Mouse (Mus musculus) spleen, adult 18-20 months (tissue): ENCODE data around the gene Wdr83os.
A peak's percentile ranks its signal among the peaks of the same experiment; 100 is the strongest.
"Not testable (repeated sequence)": the region's sequence is repeated elsewhere in the genome, so short reads cannot be mapped to it uniquely, and the experiment has no call there.

Experiments
- DNase-seq, 2 experiments: peaks; one replicate each; pipeline ENCODE4 v3.0.0; 2022; ENCODE audit warnings: mixed read lengths in 2 of 2

The Wdr83os gene

DNA sequence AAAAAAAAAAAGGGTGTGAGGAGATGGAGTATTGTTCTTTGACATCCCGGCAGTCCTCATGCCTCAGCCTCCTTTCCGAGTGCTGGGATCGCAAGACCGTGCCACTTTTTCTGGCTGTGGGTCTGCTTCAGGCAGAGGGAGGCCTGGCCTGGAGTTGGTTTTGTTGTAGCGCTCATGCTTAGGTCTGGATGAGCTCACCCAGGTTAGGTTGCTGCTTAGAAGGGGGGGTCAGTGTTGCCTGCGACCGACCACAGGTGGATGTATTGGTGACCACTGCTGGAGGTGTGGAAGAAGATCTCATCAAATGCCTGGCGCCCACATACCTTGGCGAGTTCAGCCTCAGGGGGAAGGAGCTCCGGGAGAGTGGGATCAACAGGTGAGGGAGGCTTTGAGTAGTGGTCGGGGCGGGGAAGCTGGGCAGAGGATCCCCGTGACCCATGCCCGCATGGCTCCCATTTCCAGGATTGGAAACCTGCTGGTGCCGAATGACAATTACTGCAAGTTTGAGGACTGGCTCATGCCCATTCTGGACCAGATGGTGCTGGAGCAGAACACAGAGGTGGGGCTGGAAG is 7.4 kb upstream of the Wdr83os start:
- DNase-seq = no peak

GRCm38 (mm10) chr8:85074167-85074566 is 6.4 kb upstream of the Wdr83os start:
- DNase-seq = no peak

DNA sequence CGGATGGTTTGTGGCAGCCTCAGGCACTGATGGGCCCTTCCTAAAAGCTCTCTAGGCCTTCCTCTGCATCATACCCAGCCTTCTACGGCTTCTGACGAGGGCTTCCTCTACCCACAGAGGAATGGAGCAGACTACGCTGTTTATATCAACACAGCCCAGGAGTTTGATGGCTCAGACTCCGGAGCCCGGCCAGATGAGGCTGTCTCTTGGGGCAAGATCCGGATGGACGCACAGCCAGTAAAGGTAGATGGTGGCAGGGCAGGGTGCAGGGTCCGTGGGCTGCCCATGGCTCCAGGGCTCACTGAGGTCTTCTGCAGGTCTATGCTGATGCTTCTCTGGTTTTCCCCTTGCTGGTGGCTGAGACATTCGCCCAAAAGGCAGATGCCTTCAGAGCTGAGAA is 5.9 kb upstream of the Wdr83os start:
- no peak for DNase-seq

- DNase-seq = no peak
Measured at GRCm38 (mm10) chr8:85076001-85076400, 4.5 kb upstream of the Wdr83os start.

DNA sequence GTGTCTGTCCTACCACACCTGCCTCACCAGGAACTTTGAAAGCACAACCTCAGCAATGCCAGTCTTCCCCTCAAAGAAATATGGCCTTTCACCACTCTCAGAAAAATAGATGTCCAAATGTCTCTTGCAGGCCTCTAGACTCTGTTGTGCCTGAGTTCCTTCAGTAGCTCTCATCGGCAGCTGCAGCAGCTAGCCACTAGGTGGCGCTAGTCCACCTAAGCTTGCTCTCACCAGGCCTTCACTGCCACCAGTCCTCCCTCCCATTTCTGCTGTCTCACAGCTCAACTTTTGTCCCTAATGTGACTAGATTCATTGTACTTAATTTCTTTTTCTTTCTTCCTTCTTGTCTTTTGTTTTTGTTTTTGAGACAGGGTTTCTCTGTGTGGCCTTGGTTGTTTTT is 3.5 kb upstream of the Wdr83os start:
- peak; percentile 58 to 67 for DNase-seq

GRCm38 (mm10) chr8:85080214-85080531 is 367 bp upstream of the Wdr83os start:
- DNase-seq = no peak

DNA sequence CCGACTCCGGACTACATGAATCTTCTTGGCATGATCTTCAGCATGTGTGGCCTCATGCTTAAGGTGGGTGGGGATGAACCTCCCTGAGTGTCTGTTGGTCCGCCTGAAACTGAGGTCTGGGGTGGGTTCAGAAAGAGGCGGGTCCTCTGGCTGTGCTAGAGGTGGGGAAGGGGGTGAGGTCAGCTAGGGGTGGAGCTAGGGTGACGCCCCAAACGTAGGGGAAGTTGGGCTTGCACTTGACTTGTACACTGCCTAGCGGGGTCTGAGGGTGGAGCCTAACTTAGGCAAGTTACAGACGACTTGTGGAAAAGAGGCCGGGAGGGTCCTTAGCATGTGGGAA is 646 bp downstream of the Wdr83os start, which contains the start of gene Wdr83:
Gene Wdr83, minus strand, starts transcription at position 91 of the 340 bp plus-strand sequence.
- peak in 1 of 2 experiments; percentile 69 for DNase-seq

DNA sequence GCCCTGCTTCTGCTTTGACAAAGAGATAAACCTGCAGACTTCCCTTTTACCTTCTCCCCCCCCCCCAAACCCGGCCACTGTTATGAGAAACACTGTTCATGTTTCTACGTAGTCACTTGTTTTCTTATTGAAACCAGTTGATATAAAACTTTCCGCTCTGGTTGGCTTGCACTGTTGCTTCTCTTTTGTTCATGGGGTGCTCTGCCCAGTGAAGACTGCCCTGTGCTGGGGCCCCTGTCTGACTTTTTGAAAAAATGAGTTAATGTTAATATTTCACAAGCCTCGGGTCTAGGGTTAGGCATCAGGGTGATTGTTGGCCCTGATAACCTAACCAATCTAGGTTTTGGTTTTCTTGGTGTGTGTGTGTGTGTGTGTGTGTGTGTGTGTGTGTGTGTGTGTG is 1.6 kb downstream of the Wdr83os start:
- not testable (repeated sequence) for DNase-seq

DNA sequence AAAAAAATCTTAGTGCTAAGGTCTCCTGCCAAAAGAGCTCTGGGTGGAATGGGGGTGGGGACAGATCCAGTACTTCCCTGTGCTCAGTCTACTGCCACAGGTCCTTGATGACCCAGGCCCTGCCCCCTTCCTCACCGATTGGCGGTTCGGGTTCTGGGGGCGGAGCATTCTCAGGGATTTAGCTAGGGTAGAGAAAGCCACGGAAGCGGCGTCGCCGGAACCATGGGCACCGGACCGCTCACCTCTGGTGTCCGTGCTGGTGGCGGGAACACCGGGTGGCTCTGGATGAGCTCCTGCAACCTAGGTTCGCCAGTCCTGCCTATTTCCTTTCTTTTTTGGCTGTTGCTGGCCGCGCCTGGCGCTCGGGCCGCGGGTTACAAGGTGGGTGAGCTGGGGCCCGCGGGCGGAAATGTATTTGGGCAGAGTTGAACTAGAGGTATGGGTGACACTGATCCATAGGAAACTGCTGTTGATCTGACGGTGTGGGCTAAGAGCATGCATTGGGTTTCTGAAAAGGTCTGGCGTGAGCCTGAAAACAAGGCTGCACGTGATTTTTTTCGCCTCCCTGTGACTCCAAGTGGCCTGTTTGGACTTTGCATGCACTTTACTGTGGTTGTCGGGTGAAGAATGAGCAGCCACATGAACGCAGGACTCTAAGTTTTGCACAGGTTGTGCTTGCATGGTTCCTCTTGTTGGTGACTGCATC is 2.7 kb downstream of the Wdr83os start, which contains the start of gene Man2b1:
Gene Man2b1, plus strand, starts transcription at position 163 of the 706 bp plus-strand sequence.
- DNase-seq = peak; percentile 82 to 84

- peak; percentile 32 to 36 for DNase-seq
Measured at GRCm38 (mm10) chr8:85084633-85085032, 4.1 kb downstream of the Wdr83os start.

DNA sequence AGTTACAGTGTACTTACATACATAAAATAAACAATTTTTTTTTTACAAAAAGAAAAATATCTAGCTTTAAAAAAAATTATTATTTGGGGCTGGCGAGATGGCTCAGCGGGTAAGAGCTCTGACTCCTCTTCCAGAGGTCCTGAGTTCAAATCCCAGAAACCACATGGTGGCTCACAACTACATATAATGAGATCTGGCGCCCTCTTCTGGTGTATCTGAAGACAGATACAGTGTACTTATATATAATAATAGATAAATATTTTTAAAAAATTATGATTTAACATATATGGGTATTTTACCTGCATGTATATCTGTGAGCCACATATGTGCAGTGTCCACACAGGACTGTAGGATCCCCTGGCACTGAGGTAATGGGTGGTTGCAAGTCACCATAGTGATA is 5.7 kb downstream of the Wdr83os start:
- DNase-seq = no peak

DNA sequence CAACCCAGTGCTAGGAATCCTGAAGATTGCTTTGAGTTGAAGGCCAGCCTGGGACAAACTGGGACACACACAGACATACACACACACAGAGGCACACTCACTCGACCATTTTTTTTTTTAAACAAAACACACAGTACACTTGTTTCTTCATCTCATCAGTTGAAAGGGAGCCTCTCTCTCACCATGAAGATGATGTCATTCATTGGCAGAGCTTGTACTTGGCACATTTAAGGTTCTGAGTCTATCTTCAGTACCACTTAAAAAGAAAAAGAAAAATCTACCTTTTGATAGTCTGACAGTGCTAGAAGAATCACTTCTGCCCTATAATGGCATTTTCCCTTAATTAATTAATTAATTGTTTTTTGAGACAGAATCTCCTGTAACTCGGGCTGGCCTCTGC is 8.2 kb downstream of the Wdr83os start:
- no peak for DNase-seq

DNA sequence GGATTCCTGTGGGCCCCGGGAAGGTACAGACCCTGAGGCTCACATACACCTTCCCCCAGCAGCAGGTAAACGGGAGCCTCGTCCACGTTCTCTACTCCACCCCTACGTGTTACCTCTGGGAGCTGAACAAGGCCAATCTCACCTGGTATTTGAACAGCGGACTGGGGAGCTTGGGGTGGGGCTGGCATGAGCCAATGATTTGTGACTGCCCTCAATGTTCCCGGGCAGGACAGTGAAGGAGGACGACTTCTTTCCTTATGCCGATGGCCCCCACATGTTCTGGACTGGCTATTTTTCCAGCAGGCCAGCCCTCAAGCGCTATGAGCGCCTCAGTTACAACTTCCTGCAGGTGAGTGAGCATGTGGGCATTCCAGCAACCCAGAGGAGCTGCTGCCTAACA is 10.3 kb downstream of the Wdr83os start:
- DNase-seq = peak in 1 of 2 experiments; percentile 0

GRCm38 (mm10) chr8:85091526-85092090 is 11.1 kb downstream of the Wdr83os start:
- peak in 1 of 2 experiments; percentile 0 for DNase-seq

GRCm38 (mm10) chr8:85095051-85095450 is 14.5 kb downstream of the Wdr83os start:
- no peak for DNase-seq

GRCm38 (mm10) chr8:85095566-85095965 is 15.0 kb downstream of the Wdr83os start:
- no peak for DNase-seq

- DNase-seq = no peak
Measured at GRCm38 (mm10) chr8:85096196-85096595, 15.7 kb downstream of the Wdr83os start.

GRCm38 (mm10) chr8:85096850-85097249 is 16.3 kb downstream of the Wdr83os start:
- DNase-seq = no peak

GRCm38 (mm10) chr8:85100076-85100665 is 19.6 kb downstream of the Wdr83os start:
- no peak for DNase-seq

GRCm38 (mm10) chr8:85113241-85113640 is 32.7 kb downstream of the Wdr83os start:
- no peak for DNase-seq

DNA sequence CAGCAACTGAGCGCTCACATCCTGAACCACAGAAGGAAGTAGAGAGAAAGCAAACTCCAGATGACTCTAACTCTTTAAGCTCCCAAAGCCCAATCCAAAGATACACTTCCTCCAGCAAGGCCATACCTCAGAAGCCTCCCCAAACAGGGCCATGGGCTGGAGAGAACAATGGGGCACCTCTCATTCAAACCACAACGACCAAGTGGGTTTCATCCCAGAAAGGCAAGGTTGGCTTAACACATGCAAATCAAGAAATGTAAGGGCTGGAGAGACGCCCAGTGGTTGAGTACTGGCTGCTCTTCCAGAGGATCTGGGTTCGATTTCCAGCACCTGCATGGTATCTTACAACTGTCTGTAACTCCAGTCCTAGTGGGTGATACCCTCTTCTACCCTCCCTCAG is 35.0 kb downstream of the Wdr83os start:
- DNase-seq = no peak

GRCm38 (mm10) chr8:85116984-85117383 is 36.4 kb downstream of the Wdr83os start:
- DNase-seq = no peak

DNA sequence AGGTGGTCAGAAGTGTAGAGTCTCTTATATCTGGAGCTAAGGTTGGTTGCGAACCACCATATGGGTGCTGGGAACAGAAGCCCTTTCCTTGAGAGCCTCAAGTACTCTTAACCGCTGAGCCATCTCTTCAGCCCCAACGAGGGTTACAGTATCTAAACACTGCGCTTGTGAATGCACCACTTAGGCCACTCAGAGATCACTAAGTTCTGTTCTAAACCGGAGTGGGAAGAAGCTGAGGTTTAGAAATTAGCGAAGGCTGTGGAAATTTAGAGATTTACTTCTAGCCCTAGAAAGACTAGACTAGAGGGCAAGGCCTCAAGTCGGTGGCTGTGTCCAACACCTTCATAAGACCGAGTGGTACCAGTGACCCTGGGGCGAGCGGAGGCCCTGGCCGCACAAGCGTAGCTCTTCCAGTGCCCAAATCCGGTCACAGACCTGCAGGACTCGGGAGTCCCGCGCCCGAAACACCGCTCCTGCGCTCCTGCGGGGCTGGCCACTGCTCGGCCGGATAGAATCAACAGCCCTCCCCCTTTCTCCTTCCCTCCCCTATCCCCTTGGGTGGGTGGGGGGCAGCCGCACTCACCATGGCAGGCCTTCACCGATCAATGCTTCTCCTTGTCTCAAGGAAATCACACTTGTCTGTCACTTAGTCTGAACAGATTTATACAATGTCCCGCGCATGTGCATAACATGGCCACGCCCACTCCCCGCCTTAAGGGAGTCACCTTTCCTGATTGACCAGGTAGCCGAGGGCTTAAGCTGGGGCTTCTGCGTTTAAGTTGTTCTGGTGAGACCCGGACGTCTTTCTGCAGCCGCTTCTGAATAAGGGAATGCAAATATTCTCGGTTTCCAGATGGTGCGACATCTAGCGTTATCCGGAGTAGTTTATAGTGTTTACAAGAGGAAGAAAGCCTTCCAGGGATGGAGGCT is 38.8 kb downstream of the Wdr83os start:
- peak; percentile 45 to 70 for DNase-seq
